Mouse (Mus musculus): ENCODE measurements around the gene Svbp.

DNA sequence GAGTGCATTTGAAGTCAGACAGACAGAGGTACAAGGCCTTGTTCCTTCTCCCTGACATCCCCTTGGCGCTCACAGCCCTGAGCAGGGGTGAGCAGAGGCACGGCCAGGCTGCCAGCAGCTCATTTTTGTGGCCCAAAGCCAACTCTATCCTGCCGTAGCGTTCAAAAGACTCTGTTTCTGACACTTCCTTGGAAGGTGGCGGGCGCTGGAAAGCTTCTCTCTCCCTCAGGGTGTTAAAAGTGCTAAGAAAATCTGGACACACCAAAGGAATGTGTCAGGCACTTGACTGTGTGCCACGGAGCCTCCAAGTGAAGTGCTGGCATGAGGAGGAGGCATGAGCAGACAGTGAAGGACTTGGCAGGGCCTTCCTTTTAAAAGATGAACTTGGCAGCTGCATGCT, 50.5 kb downstream of the Svbp start:
- TF ChIP-seq CTCF (IDR thresholded peaks at IDR 0.05; ENCODE audit: low read depth, low read length) (no peak), POLR2A (IDR thresholded peaks at IDR 0.05; ENCODE audit: extremely low read depth, insufficient read depth, low read length) (no peak)

Measured in liver, adult 2 months (tissue).